Mouse (Mus musculus) kidney, embryonic 16.5 days (tissue): ENCODE data around the gene Astn2. TPM values are rescaled to one million over a fixed set of nuclear protein-coding genes. Genes with fewer than 3 reads are reported as not detected.

ENCODE experiments used
- ATAC-seq: fragments of 200-750 bp; cut with Nextera tagmentation; 2 replicates; pipeline ENCODE4 v1.8.0; 2017; ENCODE audit warnings: moderate TSS enrichment; ENCODE audit not compliant: low FRiP score, low TSS enrichment
- H3K27ac ChIP-seq: fragments of 300-500 bp; sonication (generic); 2 replicates; pipeline ENCODE4 v1.5.1; 2014; ENCODE audit warnings: low read length
- H3K27me3 ChIP-seq: fragments of 300-500 bp; sonication (generic); 2 replicates; pipeline ENCODE4 v1.6.1; 2014; ENCODE audit warnings: low read length, control low read depth, mixed read lengths; ENCODE audit not compliant: insufficient read depth
- H3K36me3 ChIP-seq: fragments of 300-500 bp; sonication (generic); 2 replicates; pipeline ENCODE4 v1.6.1; 2014; ENCODE audit warnings: low read length, control low read depth, mixed read lengths; ENCODE audit not compliant: insufficient read depth
- H3K4me1 ChIP-seq: fragments of 300-500 bp; sonication (generic); 2 replicates; pipeline ENCODE4 v1.6.1; 2014; ENCODE audit warnings: low read length, control low read depth, mixed read lengths; ENCODE audit not compliant: insufficient read depth
- H3K4me2 ChIP-seq: fragments of 300-500 bp; sonication (generic); replicated peaks from 2 replicates; pipeline ENCODE4 v1.6.1; 2014; ENCODE audit warnings: low read depth, low read length
- H3K4me3 ChIP-seq: fragments of 300-500 bp; sonication (generic); 2 replicates; pipeline ENCODE4 v1.5.1; 2014; ENCODE audit warnings: mild to moderate bottlenecking, low read length
- H3K9ac ChIP-seq: fragments of 300-500 bp; sonication (generic); replicated peaks from 2 replicates; pipeline ENCODE4 v1.6.1; 2014; ENCODE audit warnings: low read length
- H3K9me3 ChIP-seq: fragments of 300-500 bp; sonication (generic); 2 replicates; pipeline ENCODE4 v1.6.1; 2016; ENCODE audit warnings: low read length, control low read depth
- whole genome bisulfite sequencing: fragments of 180-500 bp; shearing (Covaris S2); extraction: QIAGEN DNeasy Blood & Tissue Kit; methylation state at CpG from one replicate; pipeline ENCODE4 v1.1.7; 2014; 5-methylcytosine and 5-hydroxymethylcytosine counted together
- polyA plus RNA-seq: library from polyadenylated mRNA; unstranded; fragments of >200 nt; fragmentation: Nextera tagmentation; extraction: Ambion mirVana; gene quantifications from 2 replicates; pipeline ENCODE4 v1.2.1, GENCODE M21; 2015

Gene Astn2
- polyA plus RNA-seq, 1 experiment from 2014 or later, result 0.11 TPM

DNA sequence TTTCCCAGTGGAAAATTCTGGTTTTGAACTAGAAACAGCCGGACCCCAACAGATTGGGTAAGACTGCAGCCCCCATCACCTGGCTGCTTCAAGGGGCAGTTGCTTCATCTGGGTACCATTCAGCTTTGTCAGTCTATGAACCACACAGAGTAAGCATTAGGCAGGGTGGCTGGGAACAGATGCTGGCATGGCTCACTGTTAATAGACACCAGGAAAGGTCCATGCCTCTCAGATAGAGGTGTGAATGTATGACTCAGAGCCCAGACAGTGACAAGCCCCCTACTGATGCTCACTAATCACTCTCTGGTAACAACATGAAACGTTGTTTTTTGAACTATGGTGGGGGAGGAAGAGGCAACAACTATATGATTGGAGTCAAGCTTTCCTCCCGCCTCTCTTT, 603.2 kb downstream of the Astn2 start:
- 60% methylated on average over 3 of the region's 3 CpGs for WGBS
- H3K9ac ChIP-seq, result no peak overlapping the region
- no peak for ATAC-seq
- H3K27me3 ChIP-seq, result no peaks in the 10 kb centered on the region
- H3K4me3 ChIP-seq, result no peak overlapping the region
- no peaks in the 10 kb centered on the region for H3K36me3 ChIP-seq
- H3K27ac ChIP-seq, result no peak overlapping the region
- no peak overlapping the region for H3K4me2 ChIP-seq
- H3K9me3 ChIP-seq, result no peaks in the 10 kb centered on the region
- H3K4me1 ChIP-seq, result no peaks in the 10 kb centered on the region

DNA sequence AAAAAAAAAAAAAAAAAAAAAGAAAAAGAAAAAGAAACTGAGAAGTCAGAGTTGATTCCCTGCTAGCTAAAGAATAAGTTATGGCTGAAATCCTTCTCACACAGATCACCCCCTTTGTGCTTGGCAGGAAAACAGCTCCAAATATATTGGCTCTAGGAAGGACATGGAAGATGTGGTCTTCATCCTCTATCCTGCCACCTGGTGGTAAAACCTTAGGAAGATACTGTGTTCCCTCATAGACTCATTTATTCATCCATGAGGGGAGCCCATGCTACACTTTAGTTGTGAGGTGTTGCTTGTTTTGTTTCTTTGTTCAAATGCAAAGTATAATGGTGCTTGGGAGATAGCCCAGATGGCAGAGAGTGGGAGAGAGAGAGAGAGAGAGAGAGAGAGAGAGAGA, 613.4 kb downstream of the Astn2 start:
- ATAC-seq, result no peak
- no peak overlapping the region for H3K4me3 ChIP-seq
- no peaks in the 10 kb centered on the region for H3K36me3 ChIP-seq
- H3K27me3 ChIP-seq, result no peaks in the 10 kb centered on the region
- H3K9ac ChIP-seq, result no peak overlapping the region
- no peak overlapping the region for H3K27ac ChIP-seq
- H3K9me3 ChIP-seq, result no peaks in the 10 kb centered on the region
- no peak overlapping the region for H3K4me2 ChIP-seq
- H3K4me1 ChIP-seq, result no peaks in the 10 kb centered on the region

DNA sequence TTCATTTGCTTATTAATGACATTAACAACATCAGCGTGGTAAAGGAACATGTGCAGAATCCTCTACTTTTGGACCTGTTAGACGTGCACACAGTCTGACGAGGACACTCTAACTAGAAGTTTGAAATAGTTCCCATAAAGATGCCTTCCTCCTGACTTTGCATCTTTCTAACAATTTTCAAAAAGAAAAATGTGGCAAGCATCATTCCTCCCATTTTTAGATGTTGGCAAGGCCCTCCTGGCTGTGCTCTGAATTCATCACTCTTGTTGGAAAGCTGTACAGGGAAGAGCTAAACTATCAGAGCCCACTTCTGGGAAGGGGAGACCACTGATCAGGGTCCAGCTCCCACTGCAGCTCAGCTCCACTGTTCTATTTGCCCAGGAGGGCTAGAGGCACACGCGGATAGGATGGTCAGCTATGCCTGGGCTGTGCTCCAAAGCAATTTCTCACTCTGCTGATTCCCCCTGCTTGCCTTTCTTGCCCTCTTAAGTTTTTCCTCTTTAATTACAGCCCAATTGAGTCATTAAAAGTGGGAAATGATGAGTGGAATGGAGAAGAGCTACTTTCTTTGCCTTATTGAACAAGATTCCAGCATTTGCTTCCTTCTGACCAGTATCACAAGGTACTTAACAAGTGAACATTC, 630.9 kb downstream of the Astn2 start:
- Histone ChIP-seq H3K4me2 (no peak overlapping the region), H3K9me3 (no peaks in the 10 kb centered on the region), H3K36me3 (no peaks in the 10 kb centered on the region), H3K27me3 (no peaks in the 10 kb centered on the region), H3K9ac (no peak overlapping the region), H3K4me3 (no peak overlapping the region), H3K27ac (no peak overlapping the region), H3K4me1 (no peaks in the 10 kb centered on the region)
- WGBS, result 79% methylated on average over 5 of the region's 5 CpGs
- ATAC-seq, result no peak

DNA sequence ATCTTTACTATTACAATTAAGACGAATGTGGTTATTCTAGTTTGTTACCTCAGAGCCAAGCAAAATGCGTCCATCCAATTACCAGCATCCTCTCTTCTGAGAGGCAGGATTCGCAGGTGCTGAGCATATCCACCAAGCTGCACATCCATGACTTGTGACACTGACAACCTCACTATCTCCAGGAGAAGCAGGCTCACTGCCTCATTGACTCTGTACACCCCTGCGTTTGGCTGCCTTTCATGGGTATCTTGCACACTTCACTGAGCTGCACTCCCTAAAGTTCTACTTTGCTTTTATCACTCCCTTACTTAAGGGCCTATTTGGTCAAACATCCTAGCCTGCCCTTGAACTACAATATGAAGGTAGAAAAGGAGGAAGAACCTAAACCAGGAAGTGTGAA, 633.5 kb downstream of the Astn2 start:
- Histone ChIP-seq H3K27me3 (no peaks in the 10 kb centered on the region), H3K4me2 (no peak overlapping the region), H3K9me3 (no peaks in the 10 kb centered on the region), H3K27ac (no peak overlapping the region), H3K4me1 (no peaks in the 10 kb centered on the region), H3K4me3 (no peak overlapping the region), H3K36me3 (no peaks in the 10 kb centered on the region), H3K9ac (no peak overlapping the region)
- 56% methylated on average over 4 of the region's 4 CpGs for WGBS
- ATAC-seq, result no peak

DNA sequence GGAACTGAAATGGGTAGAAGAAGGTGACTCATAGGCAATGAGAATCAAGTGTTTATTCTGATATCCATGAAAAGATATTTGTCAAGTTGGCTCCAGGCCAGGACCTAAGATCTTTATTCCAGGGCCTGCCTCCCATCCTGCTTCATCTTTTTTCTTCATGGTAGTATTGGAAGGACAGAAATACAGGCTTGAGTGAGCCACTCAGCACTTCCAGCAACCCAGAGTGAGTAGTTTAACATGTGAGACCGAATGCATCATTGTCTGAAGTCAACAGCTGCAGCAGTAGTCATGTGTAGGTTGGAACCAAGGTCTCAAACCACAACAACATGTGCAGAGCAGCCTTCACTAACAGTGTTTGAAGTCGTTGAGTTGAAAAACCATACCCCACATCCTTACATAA, 636.5 kb downstream of the Astn2 start:
- Histone ChIP-seq H3K4me3 (no peak overlapping the region), H3K36me3 (no peaks in the 10 kb centered on the region), H3K9me3 (no peaks in the 10 kb centered on the region), H3K4me2 (no peak overlapping the region), H3K27ac (no peak overlapping the region), H3K9ac (no peak overlapping the region), H3K4me1 (no peaks in the 10 kb centered on the region), H3K27me3 (no peaks in the 10 kb centered on the region)
- ATAC-seq, result no peak
- 67% methylated on average over 2 of the region's 2 CpGs for WGBS

DNA sequence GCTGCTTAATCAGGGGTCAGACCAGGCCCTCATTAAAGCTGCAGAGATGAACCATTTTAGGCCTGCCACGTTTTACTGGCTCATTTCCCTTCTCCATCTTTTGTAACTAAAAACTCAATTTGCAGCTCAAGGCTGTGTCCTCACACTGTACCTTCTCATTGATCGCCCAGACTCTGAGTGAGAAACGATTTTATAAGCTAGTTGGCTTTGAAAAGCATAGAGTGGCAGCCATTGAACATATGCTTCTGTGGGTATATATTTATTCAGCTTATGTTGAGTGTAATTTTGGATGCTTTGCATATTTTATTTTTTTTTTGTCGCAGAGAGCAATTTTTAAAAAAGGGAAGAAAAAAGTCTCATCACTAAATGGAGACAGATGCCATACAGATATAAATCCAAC, 637.0 kb downstream of the Astn2 start:
- Histone ChIP-seq H3K9ac (no peak overlapping the region), H3K4me1 (no peaks in the 10 kb centered on the region), H3K4me3 (no peak overlapping the region), H3K36me3 (no peaks in the 10 kb centered on the region), H3K4me2 (no peak overlapping the region), H3K27me3 (no peaks in the 10 kb centered on the region), H3K9me3 (no peaks in the 10 kb centered on the region), H3K27ac (no peak overlapping the region)
- no peak for ATAC-seq
- WGBS, result 76% methylated on average over 4 of the region's 4 CpGs

DNA sequence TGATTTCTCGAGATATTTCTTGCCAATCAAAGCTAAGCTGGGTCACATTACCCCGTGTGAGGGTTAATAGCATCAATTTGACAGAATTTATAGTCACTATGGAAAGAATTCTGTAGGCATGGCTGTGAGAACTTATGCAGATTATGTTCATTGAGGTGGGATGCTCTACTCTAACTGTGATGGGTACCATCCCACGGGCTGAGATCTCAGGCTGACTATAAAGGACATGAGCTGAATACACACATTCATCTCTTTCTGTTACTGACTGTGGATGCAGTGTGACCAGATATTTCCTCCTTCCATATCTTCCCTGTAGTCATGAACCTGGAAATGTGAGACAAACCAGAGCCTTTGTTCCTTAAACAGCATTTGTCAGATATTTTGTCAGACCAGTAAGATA, 639.1 kb downstream of the Astn2 start:
- 61% methylated on average over 3 of the region's 3 CpGs for WGBS
- Histone ChIP-seq H3K4me3 (no peak overlapping the region), H3K27me3 (no peaks in the 10 kb centered on the region), H3K4me2 (no peak overlapping the region), H3K9ac (no peak overlapping the region), H3K4me1 (no peaks in the 10 kb centered on the region), H3K27ac (no peak overlapping the region), H3K36me3 (no peaks in the 10 kb centered on the region), H3K9me3 (no peaks in the 10 kb centered on the region)
- no peak for ATAC-seq

DNA sequence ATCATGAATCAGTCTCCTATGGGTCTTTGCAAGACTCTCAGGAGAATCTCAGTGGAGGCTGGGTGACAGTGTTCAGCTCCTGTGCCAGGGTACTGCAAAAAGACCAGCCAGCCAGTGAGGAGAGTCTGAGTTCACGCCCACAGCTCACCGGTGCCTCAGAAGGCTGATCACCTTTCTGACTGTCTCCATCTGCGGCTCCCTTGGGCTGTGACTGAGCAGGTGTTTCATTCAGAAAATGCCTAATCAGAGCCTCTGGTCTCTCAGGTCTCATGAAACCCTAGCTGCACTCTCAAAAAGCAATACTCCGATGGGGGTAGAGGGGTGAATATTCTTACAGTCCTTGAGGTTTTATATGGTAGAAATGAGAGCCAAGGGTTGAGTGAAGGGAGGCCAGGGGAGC, 640.1 kb downstream of the Astn2 start:
- 41% methylated on average over 4 of the region's 4 CpGs for WGBS
- no peaks in the 10 kb centered on the region for H3K9me3 ChIP-seq
- H3K4me3 ChIP-seq, result no peak overlapping the region
- H3K4me1 ChIP-seq, result no peaks in the 10 kb centered on the region
- H3K9ac ChIP-seq, result no peak overlapping the region
- no peaks in the 10 kb centered on the region for H3K36me3 ChIP-seq
- no peak for ATAC-seq
- H3K27me3 ChIP-seq, result no peaks in the 10 kb centered on the region
- H3K27ac ChIP-seq, result no peak overlapping the region
- H3K4me2 ChIP-seq, result no peak overlapping the region

DNA sequence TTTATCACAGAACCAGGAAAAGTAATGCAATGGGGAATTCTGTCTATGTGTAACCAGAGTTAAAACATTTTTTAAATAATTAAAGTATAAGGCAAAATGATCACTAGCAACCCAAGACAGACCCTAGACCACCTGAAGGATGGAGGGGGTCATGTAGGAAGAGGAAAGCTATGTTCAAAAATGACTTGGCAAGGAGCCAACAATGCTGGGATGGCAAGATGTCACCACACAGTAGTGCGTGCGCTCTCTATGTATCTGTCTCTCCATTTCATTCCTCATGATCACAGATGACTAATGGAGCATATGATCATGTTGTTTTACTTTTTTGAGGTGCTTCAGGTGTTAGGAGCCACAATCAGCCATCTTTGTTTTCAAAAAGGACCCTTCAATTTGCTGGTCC, 640.6 kb downstream of the Astn2 start:
- Histone ChIP-seq H3K27me3 (no peaks in the 10 kb centered on the region), H3K4me2 (no peak overlapping the region), H3K36me3 (no peaks in the 10 kb centered on the region), H3K9ac (no peak overlapping the region), H3K4me3 (no peak overlapping the region), H3K27ac (no peak overlapping the region), H3K9me3 (no peaks in the 10 kb centered on the region), H3K4me1 (no peaks in the 10 kb centered on the region)
- no peak for ATAC-seq
- WGBS, result 74% methylated on average over 2 of the region's 2 CpGs

DNA sequence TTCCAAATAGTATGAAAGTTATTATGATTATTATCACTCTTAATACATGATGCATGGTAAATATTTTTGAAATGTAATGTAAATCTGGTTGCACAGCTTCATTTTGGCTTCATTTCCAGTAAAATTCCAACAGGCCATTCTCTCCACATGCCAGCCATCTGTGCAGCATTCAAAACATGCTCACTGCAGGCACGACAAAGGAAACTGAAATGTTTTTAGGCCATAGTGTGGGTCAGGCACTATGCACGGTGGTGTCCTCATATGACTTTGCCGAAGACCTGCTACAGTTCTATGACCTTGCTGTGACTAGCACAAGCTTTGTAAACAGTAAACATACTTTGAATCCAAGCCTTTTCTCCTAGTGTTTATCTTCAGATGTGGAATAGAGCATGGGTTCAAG, 642.3 kb downstream of the Astn2 start:
- Histone ChIP-seq H3K9ac (no peak overlapping the region), H3K36me3 (no peaks in the 10 kb centered on the region), H3K27me3 (no peaks in the 10 kb centered on the region), H3K4me3 (no peak overlapping the region), H3K9me3 (no peaks in the 10 kb centered on the region), H3K4me1 (no peaks in the 10 kb centered on the region), H3K27ac (no peak overlapping the region), H3K4me2 (no peak overlapping the region)
- 76% methylated on average over 3 of the region's 3 CpGs for WGBS
- ATAC-seq, result no peak
